Mouse (Mus musculus) forebrain, embryonic 14.5 days (tissue): ENCODE data around the gene Actn3. TPM values are rescaled to one million over a fixed set of nuclear protein-coding genes. Genes with fewer than 3 reads are reported as not detected.
"Not testable (repeated sequence)": the region's sequence is repeated elsewhere in the genome, so short reads cannot be mapped to it uniquely, and the experiment has no call there.

Experiments used
- ATAC-seq: fragments of 200-750 bp; cut with Nextera tagmentation; 2 replicates; pipeline ENCODE4 v1.8.0; 2017; ENCODE audit warnings: mild to moderate bottlenecking, moderate library complexity
- DNase-seq: peaks from one replicate; pipeline ENCODE4 v3.0.0-alpha.2; 2015; ENCODE audit warnings: low spot score
- H3K27ac ChIP-seq: fragments of 300-500 bp; sonication (generic); 2 replicates; pipeline ENCODE4 v1.5.1; 2014; ENCODE audit warnings: low read depth, mild to moderate bottlenecking, control low read depth, low read length, moderate library complexity
- H3K27me3 ChIP-seq: fragments of 300-500 bp; sonication (generic); replicated peaks from 2 replicates; pipeline ENCODE4 v1.6.1; 2014; ENCODE audit warnings: low read length, control low read depth, mixed read lengths; ENCODE audit not compliant: control insufficient read depth, insufficient read depth
- H3K36me3 ChIP-seq: fragments of 300-500 bp; sonication (generic); 2 replicates; pipeline ENCODE4 v1.6.1; 2014; ENCODE audit warnings: low read length, control low read depth; ENCODE audit not compliant: control insufficient read depth, insufficient read depth
- H3K4me1 ChIP-seq: fragments of 300-500 bp; sonication (generic); 2 replicates; pipeline ENCODE4 v1.6.1; 2014; ENCODE audit warnings: antibody characterized with exemption, low read length, control low read depth; ENCODE audit not compliant: control insufficient read depth, insufficient read depth
- H3K4me2 ChIP-seq: fragments of 300-500 bp; sonication (generic); 2 replicates; pipeline ENCODE4 v1.6.1; 2014; ENCODE audit warnings: mild to moderate bottlenecking, control low read depth, low read length
- H3K4me3 ChIP-seq: fragments of 300-500 bp; sonication (generic); 2 replicates; pipeline ENCODE4 v1.5.1; 2014; ENCODE audit warnings: low read depth, low read length, control low read depth
- H3K9ac ChIP-seq: fragments of 300-500 bp; sonication (generic); 2 replicates; pipeline ENCODE4 v1.6.1; 2014; ENCODE audit warnings: mild to moderate bottlenecking, low read length, control low read depth, moderate library complexity
- H3K9me3 ChIP-seq: fragments of 300-500 bp; sonication (generic); replicated peaks from 2 replicates; pipeline ENCODE4 v1.6.1; 2016; ENCODE audit warnings: low read length, control low read depth, mixed read lengths; ENCODE audit not compliant: control insufficient read depth
- WGBS: fragments of 180-500 bp; shearing (Covaris S2); extraction: QIAGEN DNeasy Blood & Tissue Kit; methylation state at CpG from one replicate; pipeline ENCODE4 v1.1.7; 2014; 5-methylcytosine and 5-hydroxymethylcytosine counted together
- polyA plus RNA-seq: library from polyadenylated mRNA; unstranded; fragments of >200 nt; fragmentation: Nextera tagmentation; extraction: Ambion mirVana; gene quantifications from 2 replicates; pipeline ENCODE4 v1.2.1, GENCODE M21; 2014

Actn3 gene
- polyA plus RNA-seq, 1 experiment from 2014 or later = 0.88 TPM

DNA sequence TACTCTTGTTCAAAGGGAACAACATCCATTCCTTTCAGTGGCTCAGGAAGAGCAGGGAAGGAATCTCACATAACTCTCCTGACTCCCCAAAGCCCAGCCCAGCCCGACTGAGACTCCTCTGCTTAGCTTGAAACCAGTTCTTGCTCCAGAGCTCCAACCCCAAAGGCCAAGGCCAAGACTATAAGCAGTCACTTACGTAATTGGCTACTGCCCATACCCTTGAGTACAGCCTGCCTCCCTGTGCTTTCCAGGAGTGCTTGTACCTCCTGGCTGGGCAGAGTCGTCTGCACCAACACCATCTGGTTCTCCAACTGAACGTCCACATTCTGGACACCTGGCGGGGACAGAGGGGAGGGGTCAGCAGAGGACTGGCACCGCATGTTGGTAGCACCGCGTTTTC is 43.7 kb downstream of the Actn3 start:
- H3K4me2 ChIP-seq = no peak overlapping the region
- ATAC-seq (no peak), DNase-seq (no peak)
- peaks cover 9% of the 10 kb centered on the region for H3K4me1 ChIP-seq
- no peaks in the 10 kb centered on the region for H3K27me3 ChIP-seq
- 87% methylated on average over 8 of the region's 8 CpGs for WGBS
- H3K36me3 ChIP-seq = peaks cover 4% of the 10 kb centered on the region; the same call in 1 of the 2 replicates
- H3K4me3 ChIP-seq = no peak overlapping the region
- H3K9ac ChIP-seq = no peak overlapping the region
- no peak overlapping the region for H3K27ac ChIP-seq
- H3K9me3 ChIP-seq = no peaks in the 10 kb centered on the region

- Histone ChIP-seq H3K4me2 (no peak overlapping the region), H3K27me3 (no peaks in the 10 kb centered on the region), H3K36me3 (peaks cover 9% of the 10 kb centered on the region; the same call in 1 of the 2 replicates), H3K9ac (no peak overlapping the region), H3K4me3 (no peak overlapping the region), H3K27ac (no peak overlapping the region), H3K4me1 (no peaks in the 10 kb centered on the region), H3K9me3 (no peaks in the 10 kb centered on the region)
- peak; percentile 38 for DNase-seq
- WGBS = 50% methylated on average over 7 of the region's 7 CpGs
- no peak for ATAC-seq
These were observed 48.6 kb downstream of the Actn3 start for GRCm38 (mm10) chr19:4829156-4829555.

DNA sequence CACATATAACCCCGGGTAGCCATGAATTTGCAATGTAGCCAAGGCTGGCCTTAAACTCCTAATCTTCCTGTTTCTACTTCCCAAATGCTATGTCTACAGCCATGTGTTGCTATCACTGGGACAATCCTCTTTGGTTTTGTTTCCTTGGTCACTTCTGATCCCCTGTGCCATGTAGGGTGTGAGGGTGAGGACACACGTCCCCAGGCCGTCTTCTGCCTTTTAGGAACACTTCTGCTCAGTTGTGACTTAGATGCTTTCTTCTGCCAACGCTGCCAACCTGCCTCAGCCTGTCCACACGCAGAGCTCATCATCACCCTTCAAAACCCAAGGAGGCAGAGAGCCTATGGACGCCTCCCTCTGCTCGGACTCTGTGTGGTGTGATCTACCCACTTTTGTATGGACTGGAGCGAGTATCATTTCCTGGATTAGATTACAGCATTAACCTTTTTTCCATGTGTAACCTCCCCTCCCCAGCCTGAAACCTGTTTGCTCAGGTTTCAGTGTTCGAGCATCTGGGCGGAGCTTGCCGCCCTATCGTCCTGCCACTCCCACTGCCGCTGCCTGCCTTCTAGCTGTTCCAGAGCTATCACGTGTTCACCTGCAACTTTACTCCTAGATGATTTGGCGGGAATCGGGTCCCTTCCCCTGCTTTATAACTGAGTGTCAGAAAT is 49.1 kb downstream of the Actn3 start:
- ATAC-seq (no peak), DNase-seq (no peak)
- H3K27ac ChIP-seq = no peak overlapping the region
- no peak overlapping the region for H3K4me2 ChIP-seq
- H3K9me3 ChIP-seq = no peaks in the 10 kb centered on the region
- H3K27me3 ChIP-seq = no peaks in the 10 kb centered on the region
- no peak overlapping the region for H3K9ac ChIP-seq
- 64% methylated on average over 16 of the region's 16 CpGs for WGBS
- H3K36me3 ChIP-seq = peaks cover 9% of the 10 kb centered on the region; the same call in 1 of the 2 replicates
- no peak overlapping the region for H3K4me3 ChIP-seq
- no peaks in the 10 kb centered on the region for H3K4me1 ChIP-seq

DNA sequence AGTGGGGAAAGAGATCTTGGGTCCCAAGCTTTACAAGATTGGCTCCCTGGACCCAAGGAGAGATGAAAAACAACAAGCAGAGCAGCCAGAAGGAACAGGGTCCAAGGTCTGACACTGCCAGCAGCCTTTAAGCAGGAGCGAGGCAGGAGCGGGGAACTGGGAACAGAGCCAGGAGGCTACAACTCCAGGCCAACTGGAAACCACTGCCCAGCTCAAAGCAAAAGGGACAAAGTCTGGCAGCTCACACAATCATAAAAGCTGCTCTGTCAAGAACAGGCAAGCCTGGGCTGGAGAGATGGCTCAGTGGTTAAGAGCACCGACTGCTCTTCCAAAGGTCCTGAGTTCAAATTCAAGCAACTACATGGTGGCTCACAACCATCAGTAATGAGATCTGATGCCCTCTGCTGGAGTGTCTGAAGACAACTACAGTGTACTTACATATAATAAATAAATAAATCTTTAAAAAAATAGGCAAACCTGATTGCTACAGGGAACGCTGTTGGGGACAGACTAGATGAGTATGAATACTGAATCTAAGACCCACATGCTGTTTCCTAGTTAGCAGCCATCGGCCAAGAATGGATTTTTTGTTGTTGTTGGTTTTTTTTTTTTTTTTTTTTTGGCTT is 56.9 kb downstream of the Actn3 start:
- Histone ChIP-seq H3K4me1 (no peaks in the 10 kb centered on the region), H3K4me2 (no peak overlapping the region), H3K27ac (no peak overlapping the region), H3K9me3 (no peaks in the 10 kb centered on the region), H3K27me3 (no peaks in the 10 kb centered on the region), H3K9ac (no peak overlapping the region), H3K36me3 (peaks cover 6% of the 10 kb centered on the region; the same call in 1 of the 2 replicates), H3K4me3 (no peak overlapping the region)
- 62% methylated on average over 5 of the region's 5 CpGs for WGBS
- ATAC-seq (0 out of 2 replicates have a peak, but pooled peaks have one; percentile 54), DNase-seq (peak; percentile 74)

GRCm38 (mm10) chr19:4817182-4817835 is 60.4 kb downstream of the Actn3 start:
- Histone ChIP-seq H3K27me3 (no peaks in the 10 kb centered on the region), H3K36me3 (no peaks in the 10 kb centered on the region), H3K4me1 (peaks cover under 1% of the 10 kb centered on the region; the same call in 1 of the 2 replicates), H3K4me2 (no peak overlapping the region), H3K4me3 (no peak overlapping the region), H3K9ac (no peak overlapping the region), H3K9me3 (0 out of 2 replicates have a peak, but pooled peaks cover 2% of the 10 kb centered on the region), H3K27ac (no peak overlapping the region)
- 78% methylated on average over 1 of the region's 1 CpGs for WGBS
- ATAC-seq = no peak
- DNase-seq = no peak

GRCm38 (mm10) chr19:4813015-4813414 is 64.7 kb downstream of the Actn3 start:
- no peak overlapping the region for H3K9ac ChIP-seq
- H3K27me3 ChIP-seq = no peaks in the 10 kb centered on the region
- no peak overlapping the region for H3K4me2 ChIP-seq
- H3K4me3 ChIP-seq = no peak overlapping the region
- H3K36me3 ChIP-seq = no peaks in the 10 kb centered on the region
- no peak for DNase-seq
- WGBS = 72% methylated on average over 6 of the region's 6 CpGs
- no peak for ATAC-seq
- H3K9me3 ChIP-seq = 0 out of 2 replicates have a peak, but pooled peaks cover 2% of the 10 kb centered on the region
- no peak overlapping the region for H3K27ac ChIP-seq
- peaks cover 17% of the 10 kb centered on the region for H3K4me1 ChIP-seq

DNA sequence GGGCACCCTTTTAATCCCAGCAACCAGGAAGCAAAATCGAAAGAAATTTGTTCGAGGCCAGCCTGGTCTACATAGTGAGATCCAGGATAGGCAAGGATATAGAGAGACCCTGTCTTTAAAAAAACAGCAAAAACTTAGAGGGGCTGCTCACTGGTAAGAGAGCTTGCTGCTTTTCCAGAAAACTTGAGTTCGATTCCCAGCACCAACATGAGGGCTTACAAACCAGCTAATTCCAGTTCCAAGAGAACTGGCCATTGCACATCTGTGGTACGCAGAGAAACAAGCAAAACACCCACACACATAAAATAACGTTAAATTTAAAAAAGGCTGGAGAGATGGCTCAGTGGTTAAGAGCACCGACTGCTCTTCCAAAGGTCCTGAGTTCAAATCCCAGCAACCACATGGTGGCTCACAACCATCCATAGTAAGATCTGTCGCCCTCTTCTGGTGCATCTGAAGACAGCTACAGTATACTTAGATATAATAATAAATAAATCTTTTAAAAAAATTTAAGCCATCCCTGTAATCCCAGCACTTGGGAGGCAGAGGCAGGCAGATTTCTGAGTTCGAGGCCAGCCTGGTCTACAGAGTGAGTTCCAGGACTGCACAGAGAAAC is 65.3 kb downstream of the Actn3 start:
- H3K9me3 ChIP-seq, ATAC-seq, DNase-seq, H3K36me3 ChIP-seq, H3K27me3 ChIP-seq: not testable (repeated sequence)
- peak overlapping the region; percentile 86; the same call in 1 of the 2 replicates for H3K27ac ChIP-seq
- peak overlapping the region; percentile 84 for H3K9ac ChIP-seq
- peaks cover 17% of the 10 kb centered on the region for H3K4me1 ChIP-seq
- H3K4me3 ChIP-seq = peak overlapping the region; percentile 79
- WGBS = 79% methylated on average over 8 of the region's 8 CpGs
- peak overlapping the region; percentile 88 for H3K4me2 ChIP-seq

DNA sequence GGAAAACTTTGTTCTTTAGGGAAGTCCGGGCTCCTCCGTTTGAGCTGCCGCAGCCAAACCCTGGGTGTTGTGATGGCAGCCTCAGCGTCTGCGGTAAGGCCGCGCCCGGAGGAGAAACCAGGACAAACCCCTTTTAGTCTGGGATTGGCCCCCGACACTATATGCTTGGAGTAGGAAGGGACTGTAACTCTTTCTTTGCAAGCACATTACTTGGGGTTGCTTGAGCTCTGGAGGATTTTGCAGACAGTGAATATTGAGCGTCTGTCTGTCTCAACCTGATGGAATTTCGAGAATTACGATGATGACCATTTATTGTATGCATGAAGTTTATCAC is 65.8 kb downstream of the Actn3 start:
- Histone ChIP-seq H3K4me3 (peak overlapping the region; percentile 79), H3K27me3 (no peaks in the 10 kb centered on the region), H3K4me1 (peaks cover 17% of the 10 kb centered on the region), H3K27ac (peak overlapping the region; percentile 86), H3K9me3 (0 out of 2 replicates have a peak, but pooled peaks cover 2% of the 10 kb centered on the region), H3K4me2 (peak overlapping the region; percentile 88), H3K9ac (peak overlapping the region; percentile 84), H3K36me3 (no peaks in the 10 kb centered on the region)
- WGBS = 5% methylated on average over 12 of the region's 12 CpGs
- DNase-seq (no peak), ATAC-seq (peak; percentile 28)
